Mouse (Mus musculus) mature B cell (primary cell): ENCODE data around the gene Trpv6.

Source experiments
- in situ Hi-C: fragments of 300-500 bp; cut with MboI; formaldehyde crosslinking; loops from 2 replicates; pipeline ENCODE4 v1.14.3; 2019

Trpv6 gene

GRCm38 (mm10) chr6:41636178-41636577, at the start of gene Trpv6:
Trpv6 (minus strand) TSS chr6:41636405.
- in situ Hi-C loops: no loop called here

DNA sequence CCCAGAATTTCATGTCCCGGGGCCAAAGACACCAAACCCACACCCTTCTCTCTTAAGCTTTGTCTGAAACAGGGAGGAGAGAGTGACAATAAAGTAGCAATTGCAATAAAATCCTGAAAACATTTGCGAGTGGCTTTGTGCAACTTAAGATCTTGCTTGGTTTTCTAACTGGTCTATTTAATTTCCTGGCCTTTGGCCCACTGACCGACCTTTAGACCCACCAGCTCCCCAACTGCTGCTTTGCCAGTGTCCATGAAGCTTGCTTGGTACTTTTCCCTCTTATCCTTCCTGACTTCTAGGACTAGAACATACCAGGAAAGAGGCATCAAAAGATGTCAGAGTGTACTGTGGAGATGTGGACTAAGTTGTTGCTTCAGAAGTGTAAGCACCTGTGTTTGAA, 49.4 kb upstream of the Trpv6 start:
- in situ Hi-C loops: no loop called here

DNA sequence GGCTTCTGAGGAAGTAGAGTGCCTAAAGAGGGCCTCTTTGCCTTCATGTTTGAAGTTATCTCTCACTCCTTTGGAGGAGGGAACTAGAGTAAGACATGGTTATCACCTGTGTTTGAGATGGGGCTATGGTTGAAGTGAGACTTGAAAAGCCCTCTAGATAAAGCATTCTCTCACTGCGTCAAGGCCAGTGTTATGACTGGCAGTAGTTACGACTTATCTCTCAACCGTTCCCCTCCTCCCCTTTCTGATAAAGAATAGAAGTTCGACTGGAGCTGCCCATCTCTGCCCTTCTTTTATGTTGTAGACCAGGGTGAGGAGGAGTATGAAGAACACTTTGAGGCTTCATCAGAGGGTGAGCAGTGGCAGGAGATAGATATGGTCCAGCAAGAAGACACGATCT, 48.7 kb upstream of the Trpv6 start:
- in situ Hi-C loops: no loop called here

DNA sequence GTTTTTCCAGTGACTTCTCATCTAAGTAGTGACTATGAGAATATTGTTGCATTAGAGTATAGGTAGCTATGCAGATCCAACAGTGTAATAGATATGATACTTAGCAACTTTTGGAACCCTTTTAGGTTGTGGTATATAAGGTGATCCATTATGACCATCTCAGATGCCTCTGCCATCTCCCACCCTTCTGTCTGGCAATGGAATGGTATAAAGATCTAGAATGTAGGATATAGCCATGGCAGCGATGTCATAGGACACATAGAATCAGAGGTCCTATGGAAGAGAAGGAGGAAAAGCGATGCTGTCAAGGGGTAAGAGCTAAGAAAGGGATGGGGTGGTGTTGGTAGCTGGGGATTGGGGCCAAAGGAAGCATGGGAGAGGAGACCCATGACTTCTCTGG, 47.9 kb upstream of the Trpv6 start, which contains the start of gene Llcfc1:
Gene Llcfc1 (plus strand): TSS at position 301 of the 400 bp plus-strand sequence.
- in situ Hi-C loops: no loop called here

DNA sequence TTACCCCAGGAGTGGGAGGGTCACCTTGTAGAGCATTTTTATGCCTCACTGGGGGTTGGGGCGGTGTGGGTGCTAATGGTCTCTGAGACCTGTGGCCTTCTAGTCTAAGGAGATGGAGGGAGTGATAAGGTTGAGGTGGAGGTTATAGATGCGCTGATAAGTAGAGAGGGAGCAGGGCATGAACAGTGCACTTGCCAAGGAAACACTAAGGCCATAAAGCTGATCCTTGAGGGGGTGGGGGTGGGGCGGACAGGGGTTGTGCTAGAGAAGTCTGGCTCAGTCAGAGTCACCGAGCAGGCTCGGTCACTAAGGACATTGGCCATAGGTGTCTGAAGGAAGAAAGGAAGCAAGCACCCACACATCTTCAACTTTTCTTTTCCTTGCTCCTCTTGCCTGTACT, 45.5 kb upstream of the Trpv6 start:
- in situ Hi-C loops: no loop called here

DNA sequence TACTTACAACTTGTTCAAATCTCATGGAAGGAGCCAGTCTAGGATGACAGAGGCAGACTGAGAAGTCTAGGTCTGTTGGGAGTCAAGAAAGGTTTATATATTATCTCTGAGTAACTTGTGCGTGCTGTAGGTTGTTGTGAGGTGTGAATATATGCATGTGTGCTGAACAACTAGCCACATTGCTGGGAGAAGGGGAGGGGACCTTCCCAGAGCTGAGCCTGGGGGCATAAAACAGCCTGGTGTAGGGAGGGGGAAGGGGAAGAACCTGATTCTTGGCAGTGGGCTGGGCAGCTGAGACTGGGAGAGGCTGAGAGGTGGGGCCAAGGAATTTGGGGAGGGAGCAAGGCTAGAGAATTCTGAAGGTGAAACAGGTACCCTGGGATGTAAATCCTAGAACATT, 44.5 kb upstream of the Trpv6 start, which contains the start of gene Trpv5:
Gene Trpv5 (minus strand): TSS at position 101 of the 400 bp plus-strand sequence.
- in situ Hi-C loops: no loop called here

GRCm38 (mm10) chr6:41676530-41676929, 40.3 kb upstream of the Trpv6 start:
- in situ Hi-C loops: no loop called here

DNA sequence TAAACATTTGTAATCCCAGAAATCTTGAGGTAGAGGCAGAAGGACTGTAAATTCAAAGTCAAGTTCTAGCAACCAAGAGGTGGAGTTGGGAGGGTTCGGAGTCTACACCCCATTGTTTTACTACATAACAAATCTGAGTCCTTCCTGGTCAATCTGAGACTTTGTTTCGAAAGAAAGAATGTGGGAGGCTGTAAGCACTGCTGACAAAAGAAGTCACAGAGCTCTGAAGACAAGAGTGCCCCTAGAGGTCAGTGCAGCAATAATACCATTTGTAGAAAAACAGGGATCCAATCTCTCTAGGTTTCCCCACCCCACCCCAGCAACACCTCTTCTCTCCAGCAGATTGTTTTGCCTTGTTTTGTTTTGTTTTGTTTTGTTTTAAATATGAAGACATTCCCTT, 26.1 kb upstream of the Trpv6 start:
- in situ Hi-C loops: no loop called here

GRCm38 (mm10) chr6:41658487-41658886, 22.3 kb upstream of the Trpv6 start:
- in situ Hi-C loops: no loop called here

DNA sequence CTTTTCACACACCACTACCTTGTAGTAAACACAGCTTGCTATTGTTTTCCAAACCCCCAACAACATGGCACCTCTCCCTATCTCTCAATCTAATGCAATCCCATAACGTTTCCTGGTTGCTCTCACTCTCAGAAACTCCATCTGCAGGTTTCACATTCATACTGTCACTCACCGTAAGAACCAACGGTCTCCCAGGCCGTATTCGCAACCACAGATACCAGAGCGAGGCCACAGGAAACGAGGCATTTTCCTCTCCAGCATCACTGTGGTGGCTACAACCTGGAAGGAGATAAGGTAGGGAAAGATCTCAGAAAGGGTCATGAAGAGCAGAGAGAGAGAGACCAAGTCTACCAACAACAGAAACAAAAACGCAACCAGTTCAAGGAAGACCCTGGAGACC, 18.4 kb upstream of the Trpv6 start:
- in situ Hi-C loops: no loop called here

DNA sequence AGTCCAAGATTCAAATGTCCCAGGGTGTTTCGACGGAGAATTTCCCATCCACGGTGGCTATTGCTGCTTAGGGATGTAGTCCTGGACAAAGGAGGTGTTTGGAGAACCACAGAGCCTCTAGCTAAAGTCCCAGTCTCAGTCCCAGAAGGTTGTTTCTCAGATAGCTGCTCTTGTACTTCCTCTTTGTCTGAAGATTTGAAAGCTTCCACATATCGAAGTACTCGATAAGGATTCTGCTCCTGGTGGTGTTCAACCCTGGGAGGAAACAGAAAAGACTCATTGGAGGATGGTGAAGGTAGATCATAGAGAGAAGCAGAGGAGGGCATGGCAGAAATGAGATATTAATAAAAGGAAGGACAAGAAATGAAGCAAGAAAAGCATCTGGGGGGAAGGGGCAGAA, 17.0 kb upstream of the Trpv6 start:
- in situ Hi-C loops: no loop called here

DNA sequence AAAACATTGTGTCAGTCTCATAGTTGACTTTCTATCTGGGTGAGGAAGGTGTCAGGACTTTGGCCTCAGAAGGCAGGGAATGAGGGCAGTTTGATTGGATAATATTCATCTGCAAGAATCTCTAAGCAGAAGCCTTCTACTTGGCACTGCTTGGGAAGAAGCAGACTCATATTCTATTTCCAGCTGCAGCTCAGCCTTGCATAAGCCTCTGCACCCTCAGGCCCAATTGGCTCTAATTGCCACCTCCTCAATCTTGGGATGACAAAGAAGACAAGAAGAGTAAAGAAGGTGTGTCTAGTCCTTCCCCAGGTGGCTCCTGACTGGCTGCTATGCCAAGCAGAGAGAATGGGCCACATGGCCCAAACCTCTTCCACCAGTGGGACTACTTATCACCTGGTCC, 10.5 kb upstream of the Trpv6 start:
- in situ Hi-C loops: no loop called here

GRCm38 (mm10) chr6:41646220-41646619, 10.0 kb upstream of the Trpv6 start:
- in situ Hi-C loops: no loop called here

- in situ Hi-C loops: no loop called here
Observed at GRCm38 (mm10) chr6:41643227-41643626, 7.0 kb upstream of the Trpv6 start.

DNA sequence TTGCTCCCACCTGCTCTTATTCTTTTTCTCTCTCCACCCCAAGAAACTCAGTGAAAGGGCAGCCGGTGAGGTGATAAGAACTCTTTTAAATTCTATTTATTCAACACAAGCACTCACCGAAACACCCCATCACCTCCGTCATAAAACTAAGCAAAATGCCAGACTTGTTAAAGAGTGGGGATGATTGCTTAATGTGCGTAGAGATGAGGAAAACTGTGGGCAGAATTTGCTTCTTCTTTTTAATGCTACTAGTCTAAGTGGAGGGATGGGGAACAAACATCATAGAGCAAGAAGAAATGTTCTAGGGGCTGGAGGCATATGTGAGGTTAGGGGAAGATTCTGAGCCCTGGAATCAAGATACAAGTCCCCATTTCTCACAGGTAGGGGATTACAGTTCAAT, 6.6 kb upstream of the Trpv6 start:
- in situ Hi-C loops: no loop called here

DNA sequence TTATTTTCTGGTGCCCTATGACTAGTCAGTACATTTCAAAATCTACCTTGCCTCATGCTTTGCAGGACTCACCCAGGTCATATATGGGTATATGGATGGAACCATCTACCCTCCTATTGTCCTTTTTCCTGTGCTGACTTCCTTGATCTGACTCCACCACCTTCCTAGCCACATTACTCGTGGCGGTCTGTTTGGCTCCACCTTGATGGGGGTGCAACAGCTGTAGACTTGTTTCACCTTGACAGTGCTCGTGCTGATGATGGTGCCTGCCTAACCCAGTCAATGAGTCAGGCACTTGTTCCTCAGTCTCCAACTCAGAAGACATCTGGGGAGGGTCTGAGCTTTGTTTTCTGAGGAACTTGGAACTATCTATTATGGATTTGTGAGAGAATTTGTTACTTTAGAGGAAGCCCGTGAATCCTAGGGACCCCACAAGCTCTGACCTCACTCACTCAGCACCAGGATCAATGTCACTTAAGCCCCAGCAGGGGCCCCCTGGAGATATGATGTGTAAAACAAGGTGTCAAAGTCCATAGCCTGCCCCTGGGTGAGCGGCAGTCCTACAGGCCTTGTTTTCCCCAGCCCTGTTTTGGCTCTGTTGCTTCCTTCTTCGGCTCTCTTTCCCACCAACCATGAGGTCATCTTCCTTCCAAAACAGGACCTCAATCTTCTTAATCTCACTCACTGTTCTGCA, 5.1 kb upstream of the Trpv6 start:
- in situ Hi-C loops: no loop called here

DNA sequence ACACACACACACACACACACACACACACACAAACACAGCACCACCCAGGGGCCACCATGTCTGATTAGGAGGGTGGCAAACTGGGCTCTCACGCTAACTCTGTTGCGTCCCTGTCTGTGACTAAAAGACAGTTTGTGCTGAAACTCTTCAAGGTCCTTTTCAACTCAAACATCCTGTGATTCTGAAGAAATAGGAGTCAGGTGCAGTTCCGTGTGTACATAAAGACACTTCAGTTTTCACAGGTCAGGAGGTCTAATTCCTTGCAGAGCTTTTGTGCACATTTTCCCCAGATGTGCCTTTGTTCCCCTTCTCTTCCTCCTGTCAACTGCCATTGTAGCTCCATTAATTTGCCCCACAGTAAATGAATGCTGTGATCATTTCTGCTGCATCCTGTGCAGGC, 4.2 kb upstream of the Trpv6 start:
- in situ Hi-C loops: no loop called here

DNA sequence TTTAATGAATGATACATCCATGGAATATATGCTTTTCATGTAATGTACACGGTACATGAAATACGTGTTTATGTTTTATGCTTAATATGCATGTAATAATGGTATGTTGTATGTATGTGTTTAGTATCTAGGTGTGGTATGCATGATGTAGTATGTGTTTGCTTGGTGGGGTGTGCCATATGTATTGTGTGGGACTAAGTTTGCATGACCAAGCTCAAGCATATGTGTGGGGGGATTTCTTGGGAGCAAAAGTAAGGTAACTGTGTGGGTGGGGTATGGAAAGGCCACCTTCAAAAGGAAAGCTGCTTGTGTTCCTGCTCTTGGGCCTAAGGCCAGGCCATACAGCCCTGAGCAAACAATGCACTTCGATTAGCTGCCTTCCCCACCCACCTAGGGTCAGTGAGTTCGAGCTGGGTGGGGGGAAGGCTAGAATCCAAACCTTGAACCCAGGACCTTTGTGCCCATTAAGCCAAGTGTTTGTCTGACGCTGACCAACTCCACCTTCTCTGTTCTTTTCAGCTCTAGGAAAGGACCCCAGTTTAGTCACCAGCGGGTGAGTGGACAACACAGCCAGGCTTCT, 1.8 kb upstream of the Trpv6 start:
- in situ Hi-C loops: no loop called here

DNA sequence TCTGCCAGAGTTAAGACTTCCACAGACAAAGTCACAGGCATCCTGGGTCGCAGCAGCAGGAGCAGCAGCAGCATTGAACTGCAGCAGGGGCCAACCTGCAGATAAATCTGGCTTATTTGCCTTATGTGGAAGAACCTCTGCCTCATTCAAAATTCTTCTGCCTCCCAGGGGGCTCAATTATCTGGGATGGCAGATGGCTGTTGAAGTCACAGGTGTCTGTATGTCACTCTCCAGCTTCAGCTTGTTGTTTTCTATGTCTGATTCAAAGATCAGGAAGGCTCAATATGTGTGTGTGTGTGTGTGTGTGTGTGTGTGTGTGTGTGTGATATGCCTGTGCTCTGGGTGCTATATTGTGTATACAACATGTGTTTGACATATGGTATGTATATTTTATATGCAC, 1.2 kb upstream of the Trpv6 start:
- in situ Hi-C loops: no loop called here

DNA sequence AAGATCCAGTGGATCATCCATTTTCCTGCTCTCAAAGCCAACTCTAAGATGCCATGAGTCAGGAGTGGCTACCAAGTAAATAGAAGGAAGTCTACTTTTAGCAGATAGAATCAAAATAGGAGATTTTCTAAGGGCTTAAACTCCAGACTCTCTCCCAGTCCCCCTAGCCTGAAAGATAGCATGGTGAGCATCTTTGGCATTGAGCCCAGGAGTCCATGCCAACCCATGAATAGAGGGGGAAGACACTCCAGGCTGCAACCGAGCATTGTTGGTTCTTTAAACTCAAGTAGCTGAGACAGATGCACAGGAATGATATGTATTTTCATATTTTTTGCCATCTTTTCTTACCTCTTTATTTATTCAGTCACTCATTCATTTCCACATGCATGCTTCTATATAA, 994 bp downstream of the Trpv6 start:
- in situ Hi-C loops: no loop called here

- in situ Hi-C loops: no loop called here
Observed at GRCm38 (mm10) chr6:41631549-41631948, 4.7 kb downstream of the Trpv6 start.

GRCm38 (mm10) chr6:41630791-41631190, 5.4 kb downstream of the Trpv6 start:
- in situ Hi-C loops: no loop called here

DNA sequence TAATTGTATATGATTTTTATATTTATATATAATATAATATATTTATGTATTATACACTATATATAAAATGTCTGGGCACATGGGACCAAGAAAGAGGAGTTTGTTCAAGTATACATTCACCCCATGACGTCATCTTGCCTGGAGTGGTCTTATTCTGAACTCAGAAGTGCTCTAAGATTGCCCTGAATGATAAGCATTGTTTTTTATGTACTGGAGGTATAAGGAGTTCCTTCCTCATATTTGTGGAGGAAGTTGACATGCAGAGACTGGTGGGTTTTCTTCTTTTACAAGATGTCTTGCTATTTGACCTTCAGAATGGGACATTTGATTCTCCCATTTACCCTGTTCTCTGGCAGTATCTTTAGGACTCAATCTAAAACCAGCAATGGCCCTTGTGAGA, 8.0 kb downstream of the Trpv6 start:
- in situ Hi-C loops: no loop called here

- in situ Hi-C loops: no loop called here
Observed at GRCm38 (mm10) chr6:41622661-41623060, 13.5 kb downstream of the Trpv6 start.
